Mouse (Mus musculus): ENCODE data around the gene Figla. TPM values are rescaled to one million over a fixed set of nuclear protein-coding genes. Genes with fewer than 3 reads are reported as not detected.

Gene Figla
- polyA plus RNA-seq, 1 experiment from 2014 or later = not detected

DNA sequence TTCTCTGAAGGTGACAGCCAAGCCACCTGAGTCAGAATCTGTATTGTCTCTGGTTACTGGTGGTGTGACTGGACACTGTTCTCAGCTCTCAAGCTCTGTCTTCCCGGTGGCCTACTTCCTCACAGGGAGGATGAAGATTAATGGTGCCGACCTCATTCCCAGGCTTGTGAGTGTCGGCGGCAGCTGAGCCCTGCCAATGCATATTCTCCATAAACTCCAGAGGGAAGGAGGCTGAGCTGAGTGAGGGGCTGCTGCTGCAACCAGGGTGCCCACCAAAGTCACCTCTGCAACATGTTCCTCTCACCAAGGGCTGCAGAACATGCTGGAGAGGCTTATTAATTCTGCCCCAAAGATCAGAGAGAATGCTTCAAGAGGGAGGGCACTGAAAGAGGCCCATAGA lies 36.6 kb downstream of the Figla start:
- no peaks in the 10 kb centered on the region for H3K36me3 ChIP-seq (ENCODE audit: insufficient read depth, low read length)
- TF ChIP-seq CTCF (IDR thresholded peaks at IDR 0.05; ENCODE audit: low read depth) = no peak
- no peaks in the 10 kb centered on the region for H3K9me3 ChIP-seq (replicated peaks; ENCODE audit: low read length)
- no peak for DNase-seq (ENCODE audit: low spot score)
- 14% methylated on average over 4 of the region's 4 CpGs for WGBS
- no peak overlapping the region for H3K27ac ChIP-seq
- H3K27me3 ChIP-seq (ENCODE audit: insufficient read depth, low read length) = no peaks in the 10 kb centered on the region
- H3K4me1 ChIP-seq (replicated peaks; ENCODE audit: insufficient read depth, low read length) = peaks cover 7% of the 10 kb centered on the region; the same call in 1 of the 2 replicates
- no peak overlapping the region for H3K9ac ChIP-seq (ENCODE audit: low read depth, low read length)
- no peak overlapping the region for H3K4me3 ChIP-seq (replicated peaks; ENCODE audit: low read depth, low read length)
- no peak for ATAC-seq (replicated peaks; ENCODE audit: low FRiP score, low read depth)
- H3K4me2 ChIP-seq (ENCODE audit: low read length) = no peak overlapping the region

DNA sequence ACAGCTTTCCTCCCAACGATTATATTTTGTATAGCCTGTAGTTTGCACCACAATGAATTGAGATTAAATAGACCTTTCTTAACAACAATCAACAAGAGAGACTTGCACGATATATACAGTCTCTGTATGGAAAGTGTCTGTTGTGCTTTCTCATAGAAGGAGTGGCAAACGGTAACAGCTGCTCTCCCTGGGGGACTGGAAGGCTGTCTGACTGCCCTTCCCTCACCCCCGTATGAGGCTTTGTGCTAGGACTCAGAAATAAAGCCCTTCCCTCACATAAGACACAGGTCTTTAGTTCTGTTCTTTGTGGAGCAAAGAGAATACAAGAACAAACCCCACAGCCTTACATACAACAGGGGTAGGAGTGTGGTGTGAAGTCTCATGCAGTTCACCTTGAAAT lies 37.1 kb downstream of the Figla start:
- Histone ChIP-seq H3K4me1 (replicated peaks; ENCODE audit: insufficient read depth, low read length) (peaks cover 7% of the 10 kb centered on the region; the same call in 1 of the 2 replicates), H3K9ac (ENCODE audit: low read depth, low read length) (no peak overlapping the region), H3K4me2 (ENCODE audit: low read length) (no peak overlapping the region), H3K27ac (no peak overlapping the region), H3K9me3 (replicated peaks; ENCODE audit: low read length) (no peaks in the 10 kb centered on the region), H3K36me3 (ENCODE audit: insufficient read depth, low read length) (no peaks in the 10 kb centered on the region), H3K4me3 (replicated peaks; ENCODE audit: low read depth, low read length) (no peak overlapping the region), H3K27me3 (ENCODE audit: insufficient read depth, low read length) (no peaks in the 10 kb centered on the region)
- DNase-seq (ENCODE audit: low spot score) (no peak), ATAC-seq (replicated peaks; ENCODE audit: low FRiP score, low read depth) (no peak)
- 49% methylated on average over 4 of the region's 4 CpGs for WGBS
- no peak for TF ChIP-seq CTCF (IDR thresholded peaks at IDR 0.05; ENCODE audit: low read depth)

DNA sequence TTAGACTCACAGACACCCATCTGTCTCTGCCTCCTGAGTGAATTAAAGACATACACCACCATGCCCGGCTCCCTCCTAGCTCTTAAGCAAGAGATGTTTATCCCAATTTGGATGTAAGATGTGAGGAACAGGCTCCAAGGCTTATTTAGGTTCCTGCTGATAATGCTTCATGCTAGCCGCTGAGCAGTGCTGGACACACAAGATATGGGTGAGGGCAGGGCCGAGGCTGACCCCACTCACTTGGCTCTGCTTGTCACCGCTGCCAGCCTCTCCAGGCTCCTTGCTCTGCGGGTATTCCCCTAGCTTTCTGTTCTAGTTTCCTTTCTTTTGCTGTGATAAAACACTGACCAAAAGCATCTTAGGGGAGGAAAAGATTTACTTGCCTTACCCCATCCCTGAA lies 37.6 kb downstream of the Figla start:
- Histone ChIP-seq H3K4me2 (ENCODE audit: low read length) (no peak overlapping the region), H3K4me1 (replicated peaks; ENCODE audit: insufficient read depth, low read length) (peaks cover 7% of the 10 kb centered on the region; the same call in 1 of the 2 replicates), H3K9me3 (replicated peaks; ENCODE audit: low read length) (no peaks in the 10 kb centered on the region), H3K36me3 (ENCODE audit: insufficient read depth, low read length) (no peaks in the 10 kb centered on the region), H3K27me3 (ENCODE audit: insufficient read depth, low read length) (no peaks in the 10 kb centered on the region), H3K27ac (no peak overlapping the region), H3K4me3 (replicated peaks; ENCODE audit: low read depth, low read length) (no peak overlapping the region), H3K9ac (ENCODE audit: low read depth, low read length) (no peak overlapping the region)
- no peak for TF ChIP-seq CTCF (IDR thresholded peaks at IDR 0.05; ENCODE audit: low read depth)
- ATAC-seq (replicated peaks; ENCODE audit: low FRiP score, low read depth) (no peak), DNase-seq (ENCODE audit: low spot score) (no peak)
- WGBS = 74% methylated on average over 5 of the region's 5 CpGs

DNA sequence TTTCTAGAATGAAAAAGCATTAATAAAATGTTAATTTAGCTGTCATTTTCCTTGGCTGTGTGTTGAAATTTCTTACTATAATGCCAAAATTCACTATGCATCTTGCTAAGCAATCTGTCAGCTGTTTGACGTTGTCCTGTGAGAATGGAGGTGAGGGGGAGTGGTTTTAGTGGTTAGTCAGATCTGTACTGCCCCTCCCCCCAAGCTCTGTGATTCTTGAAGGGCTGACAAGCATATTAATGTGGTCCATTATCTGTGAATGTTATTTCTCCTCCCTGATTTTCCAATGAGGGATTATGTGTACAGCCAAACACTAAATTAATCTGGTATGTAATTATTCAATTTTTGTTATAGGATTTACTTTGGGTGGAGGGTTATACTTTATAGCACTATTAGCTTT lies 42.5 kb downstream of the Figla start:
- Histone ChIP-seq H3K4me2 (ENCODE audit: low read length) (no peak overlapping the region), H3K9ac (ENCODE audit: low read depth, low read length) (no peak overlapping the region), H3K4me1 (replicated peaks; ENCODE audit: insufficient read depth, low read length) (no peaks in the 10 kb centered on the region), H3K4me3 (replicated peaks; ENCODE audit: low read depth, low read length) (no peak overlapping the region), H3K27ac (no peak overlapping the region), H3K27me3 (ENCODE audit: insufficient read depth, low read length) (no peaks in the 10 kb centered on the region), H3K9me3 (replicated peaks; ENCODE audit: low read length) (no peaks in the 10 kb centered on the region), H3K36me3 (ENCODE audit: insufficient read depth, low read length) (no peaks in the 10 kb centered on the region)
- TF ChIP-seq CTCF (IDR thresholded peaks at IDR 0.05; ENCODE audit: low read depth) = no peak
- ATAC-seq (replicated peaks; ENCODE audit: low FRiP score, low read depth) (no peak), DNase-seq (ENCODE audit: low spot score) (no peak)
- WGBS = 0% methylated on average over 1 of the region's 1 CpGs

DNA sequence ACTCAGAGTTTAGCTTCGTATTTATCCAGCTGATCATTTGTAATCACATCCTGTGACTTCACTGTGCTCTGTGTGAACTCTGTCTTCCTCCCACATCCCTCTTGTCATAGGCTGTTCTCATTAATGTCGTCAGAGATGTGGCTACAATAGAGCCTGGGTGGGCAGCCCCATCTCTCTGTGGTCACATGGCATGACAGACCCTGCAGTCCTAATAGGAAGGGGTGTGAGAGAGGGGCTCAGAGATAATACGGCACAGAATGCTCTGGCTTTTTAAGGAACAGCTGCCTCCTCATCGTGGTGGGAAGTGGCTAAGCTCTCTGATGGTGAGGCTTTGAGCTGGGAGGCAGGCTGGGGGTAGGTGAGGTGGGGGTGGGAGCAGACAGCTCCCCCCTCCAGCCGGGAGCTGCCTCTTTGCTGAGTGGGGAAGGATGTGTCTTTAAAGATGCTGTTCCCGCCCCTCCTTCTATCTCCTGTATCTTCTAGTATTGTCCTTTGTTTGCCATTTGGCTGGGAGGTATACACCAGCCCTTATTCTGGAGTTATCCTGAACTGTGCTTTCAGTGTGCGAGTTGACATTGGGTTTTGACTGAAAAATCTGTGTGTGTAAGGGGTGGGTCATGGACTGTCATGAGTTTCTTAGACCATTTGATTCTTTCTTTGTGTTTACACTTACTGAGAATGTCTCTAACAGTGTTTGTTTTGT lies 43.3 kb downstream of the Figla start:
- DNase-seq (ENCODE audit: low spot score) = no peak
- H3K4me1 ChIP-seq (replicated peaks; ENCODE audit: insufficient read depth, low read length) = no peaks in the 10 kb centered on the region
- no peak for ATAC-seq (replicated peaks; ENCODE audit: low FRiP score, low read depth)
- H3K36me3 ChIP-seq (ENCODE audit: insufficient read depth, low read length) = no peaks in the 10 kb centered on the region
- no peaks in the 10 kb centered on the region for H3K27me3 ChIP-seq (ENCODE audit: insufficient read depth, low read length)
- H3K27ac ChIP-seq = no peak overlapping the region
- no peaks in the 10 kb centered on the region for H3K9me3 ChIP-seq (replicated peaks; ENCODE audit: low read length)
- H3K4me2 ChIP-seq (ENCODE audit: low read length) = no peak overlapping the region
- no peak for TF ChIP-seq CTCF (IDR thresholded peaks at IDR 0.05; ENCODE audit: low read depth)
- H3K4me3 ChIP-seq (replicated peaks; ENCODE audit: low read depth, low read length) = no peak overlapping the region
- H3K9ac ChIP-seq (ENCODE audit: low read depth, low read length) = no peak overlapping the region
- WGBS = 27% methylated on average over 7 of the region's 7 CpGs

DNA sequence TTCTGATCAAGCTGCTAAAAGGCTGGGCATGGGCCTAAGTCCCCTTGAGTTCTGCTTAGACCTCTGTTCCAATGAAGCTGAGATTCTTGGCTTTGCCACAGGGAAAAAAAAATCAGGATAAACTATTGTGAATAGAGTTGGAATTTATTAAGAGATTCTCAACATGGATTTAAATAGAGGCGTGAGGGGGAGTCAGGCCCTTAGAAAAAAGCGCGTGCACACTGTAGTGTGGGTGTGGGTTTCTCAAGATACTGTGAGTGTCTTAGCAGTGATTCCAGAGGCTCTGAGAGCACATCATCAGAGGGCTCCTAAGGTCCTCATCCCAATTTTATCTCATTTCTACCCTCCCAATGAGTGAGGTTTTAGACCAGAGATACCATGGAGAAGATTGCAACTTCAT lies 44.2 kb downstream of the Figla start:
- Histone ChIP-seq H3K36me3 (ENCODE audit: insufficient read depth, low read length) (no peaks in the 10 kb centered on the region), H3K4me3 (replicated peaks; ENCODE audit: low read depth, low read length) (no peak overlapping the region), H3K27me3 (ENCODE audit: insufficient read depth, low read length) (no peaks in the 10 kb centered on the region), H3K27ac (no peak overlapping the region), H3K4me2 (ENCODE audit: low read length) (no peak overlapping the region), H3K9me3 (replicated peaks; ENCODE audit: low read length) (no peaks in the 10 kb centered on the region), H3K9ac (ENCODE audit: low read depth, low read length) (no peak overlapping the region), H3K4me1 (replicated peaks; ENCODE audit: insufficient read depth, low read length) (no peaks in the 10 kb centered on the region)
- TF ChIP-seq CTCF (IDR thresholded peaks at IDR 0.05; ENCODE audit: low read depth) = no peak
- DNase-seq (ENCODE audit: low spot score) = no peak
- 90% methylated on average over 3 of the region's 3 CpGs for WGBS
- no peak for ATAC-seq (replicated peaks; ENCODE audit: low FRiP score, low read depth)

DNA sequence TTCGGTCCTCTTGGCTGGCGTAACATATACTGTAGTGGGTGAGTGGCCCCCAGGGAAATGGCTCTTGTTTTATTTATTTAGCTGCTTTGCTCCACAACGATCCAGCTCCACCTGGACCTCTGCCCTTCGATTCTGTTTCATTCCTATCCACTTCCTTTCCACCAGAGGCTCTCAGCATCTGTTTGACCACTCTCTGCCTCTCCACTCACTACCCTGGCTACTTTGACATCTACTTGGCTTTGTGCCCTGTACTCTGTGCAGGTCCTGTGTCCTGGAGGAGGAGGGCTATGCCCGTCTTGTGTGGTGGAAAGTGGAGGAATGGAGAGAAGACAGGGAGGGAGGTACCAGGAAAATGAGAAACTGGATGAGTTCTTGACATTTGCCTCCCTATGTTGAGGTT lies 46.3 kb downstream of the Figla start:
- ATAC-seq (replicated peaks; ENCODE audit: low FRiP score, low read depth) (no peak), DNase-seq (ENCODE audit: low spot score) (no peak)
- H3K27ac ChIP-seq = no peak overlapping the region
- H3K4me1 ChIP-seq (replicated peaks; ENCODE audit: insufficient read depth, low read length) = no peaks in the 10 kb centered on the region
- WGBS = 35% methylated on average over 5 of the region's 5 CpGs
- no peaks in the 10 kb centered on the region for H3K36me3 ChIP-seq (ENCODE audit: insufficient read depth, low read length)
- TF ChIP-seq CTCF (IDR thresholded peaks at IDR 0.05; ENCODE audit: low read depth) = no peak
- H3K9ac ChIP-seq (ENCODE audit: low read depth, low read length) = no peak overlapping the region
- no peak overlapping the region for H3K4me3 ChIP-seq (replicated peaks; ENCODE audit: low read depth, low read length)
- H3K27me3 ChIP-seq (ENCODE audit: insufficient read depth, low read length) = no peaks in the 10 kb centered on the region
- no peak overlapping the region for H3K4me2 ChIP-seq (ENCODE audit: low read length)
- H3K9me3 ChIP-seq (replicated peaks; ENCODE audit: low read length) = no peaks in the 10 kb centered on the region
